Mouse (Mus musculus) retina, postnatal 1 day (tissue): ENCODE measurements around the gene Gm5447.
A peak's percentile ranks its signal among the peaks of the same experiment; 100 is the strongest.

Source experiments
- DNase-seq: peaks from one replicate; pipeline ENCODE4 v3.0.0-alpha.2; 2012

Gene Gm5447

DNA sequence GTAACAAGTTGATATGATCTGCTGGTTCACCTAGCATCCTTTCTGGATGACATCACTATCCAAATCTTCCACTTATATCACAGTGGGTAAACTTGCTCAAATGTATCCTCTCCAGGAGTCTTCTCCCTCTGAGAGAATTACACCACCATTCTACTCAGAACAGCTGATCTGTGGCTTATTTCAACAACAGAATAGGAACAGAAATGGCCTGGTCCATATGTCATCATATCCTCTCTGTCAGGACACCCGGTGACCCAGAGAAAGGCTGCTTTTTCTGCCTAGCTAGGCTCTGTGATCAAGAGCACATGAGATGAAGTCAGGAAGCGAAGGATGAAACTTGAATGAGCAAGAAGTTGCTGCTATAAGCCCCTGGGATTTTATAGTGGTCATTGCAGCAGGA, 13.7 kb downstream of the Gm5447 start:
- DNase-seq, result no peak

DNA sequence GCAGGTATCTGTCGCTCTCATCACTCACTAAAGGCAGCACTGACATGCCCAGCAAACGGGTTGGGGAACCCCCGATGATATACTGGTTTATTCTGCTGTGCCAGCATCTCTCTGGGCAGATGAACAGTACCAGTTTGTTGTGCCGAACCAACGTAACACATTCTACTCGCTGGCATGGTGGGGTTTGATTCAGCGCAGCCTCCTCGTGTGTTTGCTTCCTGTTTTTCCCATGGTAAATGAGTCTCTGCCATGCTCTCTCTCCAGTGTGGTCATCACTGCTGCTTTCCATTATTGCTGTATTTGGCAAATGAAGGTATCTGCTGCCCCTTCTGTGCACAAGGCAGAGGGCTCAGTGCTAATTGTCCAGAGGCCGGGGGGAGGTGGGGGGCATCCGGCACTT, 15.7 kb downstream of the Gm5447 start:
- no peak for DNase-seq

DNA sequence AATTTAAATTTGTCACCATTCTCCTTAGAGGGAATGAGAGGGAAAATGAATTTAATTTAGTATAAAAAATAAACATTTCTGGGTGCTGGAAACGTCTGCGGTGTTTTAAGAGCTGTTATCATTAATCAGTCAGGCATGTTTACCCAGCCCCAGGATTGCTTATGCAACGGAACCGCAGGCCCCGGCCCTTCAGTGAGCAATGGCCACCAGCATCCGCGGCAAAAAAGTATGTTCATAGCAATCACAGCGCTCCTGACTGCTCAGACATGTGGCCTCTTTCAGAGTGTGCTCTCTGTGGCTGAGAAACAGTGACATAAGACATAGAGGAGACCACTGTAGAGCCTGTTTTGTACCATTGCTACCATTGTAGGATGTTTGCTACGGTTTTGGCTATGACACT, 16.2 kb downstream of the Gm5447 start:
- no peak for DNase-seq

DNA sequence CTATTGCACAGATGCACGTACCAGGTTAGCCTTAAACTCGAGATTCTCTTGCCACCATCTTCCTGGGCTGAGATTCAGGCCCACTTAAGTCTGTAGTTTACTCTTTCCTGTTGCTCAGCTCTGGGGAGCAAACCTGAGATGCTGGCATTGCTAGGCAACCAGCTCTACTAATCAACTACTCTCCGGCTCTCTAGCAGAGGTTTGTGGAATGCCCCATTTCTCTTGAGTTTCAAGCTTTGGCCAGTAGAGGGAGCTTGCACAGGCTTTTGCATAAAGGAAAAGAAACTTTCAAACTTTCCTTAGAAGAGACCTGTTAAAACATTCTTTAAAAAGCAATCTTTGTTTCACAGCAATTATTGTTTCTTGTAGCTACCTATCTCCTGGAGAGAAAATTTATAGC, 19.8 kb downstream of the Gm5447 start:
- peak; percentile 82 for DNase-seq

DNA sequence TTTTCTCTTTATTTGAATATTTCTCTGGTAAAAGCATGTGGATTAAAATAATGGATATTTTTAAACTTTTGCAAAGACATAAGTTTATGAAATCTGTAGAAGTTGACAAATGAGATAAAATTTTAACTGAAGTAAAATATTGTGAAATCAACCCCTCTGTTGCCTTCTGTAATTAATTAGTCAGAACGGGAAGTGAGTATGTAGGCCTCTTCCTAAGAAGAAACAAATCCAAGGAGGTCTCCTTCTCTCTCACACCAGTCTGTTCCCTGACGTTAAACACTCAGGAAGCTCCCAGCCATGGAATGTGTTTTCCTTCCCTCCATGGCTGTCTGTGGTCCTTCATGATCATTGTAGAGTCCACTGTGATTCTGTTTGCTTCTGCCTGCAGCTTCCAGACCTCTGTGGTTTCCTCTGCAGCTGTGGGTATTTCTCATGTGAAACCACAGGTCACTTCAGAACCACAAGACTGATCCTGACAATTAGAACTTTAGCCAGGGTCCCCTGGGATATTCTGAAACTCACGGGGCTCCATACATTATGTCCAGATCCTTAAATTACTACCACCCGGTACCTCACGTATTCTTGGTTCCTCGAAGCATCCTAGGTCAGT, 20.4 kb downstream of the Gm5447 start:
- DNase-seq, result no peak

DNA sequence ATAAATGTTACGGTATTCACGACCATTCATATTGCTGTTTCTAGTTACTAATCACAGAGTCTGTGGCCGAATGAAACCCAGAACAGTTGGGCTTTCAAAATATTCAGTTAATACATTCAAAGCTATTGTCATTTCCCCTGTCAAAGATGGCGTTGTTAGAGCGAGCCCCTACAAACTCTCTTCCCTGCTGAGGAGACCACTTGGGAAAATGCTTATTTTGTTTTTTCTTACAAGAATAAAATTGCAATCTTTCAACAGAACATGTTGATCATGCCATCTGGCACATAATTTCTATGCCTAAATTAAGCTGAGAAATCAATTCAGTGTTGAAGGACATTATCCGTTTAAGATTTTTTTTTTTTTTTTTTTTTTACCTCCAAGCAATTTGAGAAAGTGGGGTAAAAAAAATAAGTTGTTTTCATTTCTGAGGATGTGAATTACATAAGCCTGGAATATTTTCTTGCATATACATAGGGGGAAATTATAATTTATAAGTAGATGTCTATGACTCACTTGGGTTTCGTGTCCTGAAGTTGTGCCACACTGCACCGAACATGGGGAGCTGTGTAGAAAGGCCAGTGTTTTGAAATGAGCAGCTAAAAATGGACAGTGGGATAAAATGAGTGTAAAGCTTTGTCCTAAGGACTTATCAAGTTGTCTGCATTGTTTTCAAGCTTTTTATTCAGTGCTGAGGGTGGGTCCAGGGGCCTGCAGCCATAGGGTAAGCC, 23.7 kb downstream of the Gm5447 start:
- DNase-seq, result no peak

DNA sequence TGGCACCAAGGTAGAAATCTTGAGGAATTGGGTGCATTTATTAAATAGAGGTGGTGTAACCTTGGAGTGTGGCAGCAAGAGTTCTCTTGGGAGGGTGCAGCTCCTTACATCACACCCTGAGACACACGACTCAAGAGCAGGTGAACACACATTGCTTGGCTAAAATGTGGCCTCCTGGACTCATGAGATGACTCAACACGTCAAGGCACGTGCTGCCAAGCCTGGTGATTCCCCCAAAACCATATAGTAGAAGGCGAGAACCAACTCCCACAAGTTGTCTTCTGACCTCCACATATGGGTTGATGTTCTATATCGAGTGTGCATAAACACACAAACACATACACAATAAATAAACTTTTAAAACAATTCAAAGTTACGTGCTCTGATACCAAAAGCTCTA, 25.8 kb downstream of the Gm5447 start:
- no peak for DNase-seq

DNA sequence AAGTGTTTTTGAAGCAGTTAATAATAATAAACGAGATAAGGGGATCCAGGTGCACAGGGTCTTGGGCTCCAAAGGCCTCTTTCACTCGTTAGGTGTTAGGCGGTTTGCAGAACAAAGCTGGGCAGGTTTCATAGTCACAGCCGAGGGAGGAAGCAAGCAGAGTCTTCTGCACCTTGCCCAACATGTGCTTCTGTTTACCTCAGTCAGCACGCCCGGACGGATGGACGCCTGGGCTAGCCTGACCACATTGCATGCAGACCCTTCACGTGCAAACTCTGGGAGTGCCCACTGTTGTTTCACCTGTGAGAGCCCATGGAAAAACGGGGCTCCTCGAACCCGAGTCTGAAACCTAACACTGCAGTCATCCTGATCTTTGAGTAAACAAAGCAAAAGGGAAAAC, 30.5 kb downstream of the Gm5447 start:
- no peak for DNase-seq

DNA sequence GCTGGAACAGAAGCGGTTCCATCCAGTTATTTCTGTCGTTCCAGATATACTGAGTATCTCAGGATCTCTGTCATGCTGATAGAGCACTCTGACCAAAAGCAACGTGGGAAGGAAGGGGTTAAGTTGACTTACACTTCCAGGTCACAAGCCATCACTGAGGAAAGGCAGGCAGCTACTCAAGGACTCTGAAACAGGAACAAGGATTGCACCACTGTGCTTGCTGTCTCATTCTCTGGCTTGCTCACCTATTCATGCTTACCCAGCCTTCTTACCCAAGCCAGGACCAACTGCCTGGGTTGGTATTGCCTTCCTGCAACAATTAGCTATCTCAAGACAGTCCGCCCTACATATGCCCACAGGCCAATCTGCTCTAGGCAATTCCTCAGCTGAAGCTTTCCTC, 31.0 kb downstream of the Gm5447 start:
- no peak for DNase-seq

DNA sequence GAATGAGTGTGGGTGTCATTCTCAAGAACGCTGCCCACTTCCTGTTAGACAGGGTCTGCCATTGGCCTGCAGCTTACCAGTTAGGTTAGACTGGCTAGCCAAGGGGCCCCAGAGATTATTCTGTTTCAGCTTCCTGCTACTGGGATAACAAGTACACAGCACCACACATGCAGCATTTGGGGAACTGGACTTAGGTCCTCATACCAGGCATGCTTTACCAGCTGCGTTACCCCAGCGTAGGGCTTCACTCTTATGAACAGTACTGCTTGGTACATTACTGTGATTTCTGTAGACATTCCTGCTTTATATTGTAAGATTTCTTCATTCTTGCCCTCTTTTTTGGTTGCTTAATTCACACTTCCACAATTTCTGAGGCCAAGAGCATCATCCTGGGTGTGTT, 43.5 kb downstream of the Gm5447 start:
- no peak for DNase-seq

DNA sequence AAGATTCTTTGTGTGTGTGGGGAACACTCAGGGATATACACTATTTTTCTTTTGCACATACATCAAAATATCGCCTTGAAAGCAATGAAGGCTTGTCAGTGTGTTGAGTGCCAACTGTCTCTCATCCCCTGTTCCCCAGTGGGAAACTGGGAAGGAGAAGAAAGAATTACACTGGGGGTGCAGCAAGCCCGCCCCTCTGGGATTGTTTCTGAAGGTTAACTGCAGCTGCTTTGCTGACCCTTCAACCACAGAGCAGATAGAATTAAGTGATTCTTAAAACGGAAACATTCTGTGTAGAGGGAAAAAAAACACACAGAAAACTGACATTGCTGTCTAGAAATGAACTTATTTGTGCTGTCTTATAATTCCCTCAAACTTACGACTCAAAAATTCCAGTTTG, 47.5 kb downstream of the Gm5447 start:
- no peak for DNase-seq

DNA sequence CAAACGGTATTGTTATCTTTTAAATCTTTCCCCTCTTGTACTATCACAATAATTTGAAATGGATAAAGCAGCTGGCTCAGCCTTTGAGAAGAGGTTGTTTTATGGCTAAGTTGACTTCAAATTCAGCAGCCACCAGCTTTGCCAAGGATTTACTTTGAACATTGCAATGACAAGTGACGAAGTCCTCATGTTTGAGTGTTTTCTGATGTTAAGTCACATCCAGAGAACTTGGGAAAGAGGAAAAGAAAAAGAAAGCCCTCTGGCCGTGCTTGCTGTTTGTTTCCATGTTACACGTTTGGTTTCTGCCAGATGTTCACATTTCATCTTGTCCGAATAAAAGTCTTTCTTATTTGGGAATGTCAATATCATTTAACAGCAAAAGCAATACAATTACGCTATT, 47.9 kb downstream of the Gm5447 start:
- no peak for DNase-seq

DNA sequence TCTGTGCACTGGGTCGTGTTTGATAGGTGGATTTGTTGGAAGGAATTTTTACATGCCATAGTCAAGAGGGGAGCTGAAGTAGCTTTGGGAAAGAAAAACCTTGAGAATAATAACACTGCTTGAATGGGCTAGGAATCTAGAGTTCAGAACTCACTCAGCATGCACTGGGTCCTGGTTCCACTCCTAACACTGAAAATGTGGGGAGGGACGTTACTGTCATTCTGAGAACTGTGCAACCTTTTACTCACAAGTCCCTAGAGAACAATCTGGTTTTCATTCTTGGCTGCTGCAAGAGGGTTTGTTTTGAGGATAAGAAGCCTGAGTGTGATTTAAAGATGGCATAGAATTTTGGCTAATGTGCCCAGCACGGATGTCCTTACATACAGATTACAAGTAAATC, 49.7 kb downstream of the Gm5447 start:
- no peak for DNase-seq
